Comparison of ENCODE assay signal across 9 mouse cellular contexts in the genomic region with DNA sequence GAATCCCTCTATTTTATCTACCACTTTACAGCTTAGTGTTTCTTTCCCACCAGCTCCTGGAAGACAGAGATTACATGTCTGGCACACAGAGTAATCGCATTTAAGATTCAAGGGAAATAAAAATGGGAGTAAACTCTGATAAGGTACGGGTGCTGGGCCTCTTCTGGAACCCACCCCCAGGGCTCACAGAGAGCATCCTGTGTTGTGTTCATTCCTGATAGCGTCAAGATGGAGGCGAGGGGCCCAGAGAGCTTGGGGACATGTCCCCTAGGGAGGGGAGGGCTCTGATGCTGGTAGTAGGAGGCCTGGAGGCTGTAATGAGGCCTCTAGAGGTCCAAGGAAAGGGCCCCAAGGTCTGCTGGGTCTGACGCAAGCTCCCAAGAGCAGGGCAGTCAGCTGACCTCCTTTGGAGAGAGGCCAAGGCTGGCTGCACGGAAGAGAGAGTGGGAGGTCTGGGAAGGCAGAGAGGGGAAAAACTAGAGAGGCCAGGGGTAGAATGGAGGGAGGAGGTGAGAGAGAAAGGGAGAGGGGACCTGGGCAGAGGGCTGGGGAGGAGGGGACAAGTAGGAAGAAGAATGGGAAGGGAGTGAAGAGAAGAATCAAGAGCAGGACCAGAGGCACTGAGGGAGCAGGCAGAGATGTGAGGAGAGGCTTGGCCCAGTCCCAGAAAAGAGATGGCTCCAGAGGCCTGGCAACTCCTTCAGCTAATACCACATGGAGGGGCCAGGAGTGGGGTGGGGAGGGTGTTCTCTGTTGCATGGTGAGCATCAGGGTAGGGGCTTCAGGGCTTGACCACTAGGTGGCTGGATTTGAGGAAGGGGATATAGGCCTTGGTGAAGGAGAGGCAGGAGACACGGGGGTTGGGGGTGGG.
DNase-seq lines count a peak whose midpoint lies in the region; ATAC-seq and TF ChIP-seq lines count a peak whose summit lies in the region.
"Had no signal": no experiment of that assay in that cellular context is flagged by ENCODE, and none has a peak within 500 bp of the region (broad histone marks: within the 10 kb centered on the region; RNA-seq: fewer than 3 reads in every experiment).

No protein-coding gene starts in this region.

- peak overlapping the region; percentile 57 for H3K27ac ChIP-seq in gastrocnemius, adult 2 months
- peak overlapping the region; percentile 55 for H3K27ac ChIP-seq in embryonic facial prominence, embryonic 10.5 days (replicated peaks)
- H3K27ac ChIP-seq in heart, embryonic 15.5 days = peak overlapping the region; percentile 81

- no peaks in the 10 kb centered on the region for H3K36me3 ChIP-seq in embryonic facial prominence, embryonic 10.5 days (replicated peaks)
- H3K36me3 ChIP-seq in heart, embryonic 15.5 days = no peaks in the 10 kb centered on the region

- no peaks in the 10 kb centered on the region for H3K9me3 ChIP-seq in embryonic facial prominence, embryonic 10.5 days
- no peaks in the 10 kb centered on the region for H3K9me3 ChIP-seq in heart, embryonic 15.5 days (replicated peaks)

- no peak overlapping the region for H3K9ac ChIP-seq in heart, embryonic 15.5 days

- ATAC-seq in heart, embryonic 15.5 days (replicated peaks; ENCODE audit: insufficient number of reproducible peaks, insufficient read depth, low FRiP score, low read depth) = peak; percentile 85

- no peak for TF ChIP-seq CTCF in gastrocnemius, adult 2 months (IDR thresholded peaks at IDR 0.05)

- no peak overlapping the region for H3K4me3 ChIP-seq in gastrocnemius, adult 2 months
- H3K4me3 ChIP-seq in embryonic facial prominence, embryonic 10.5 days = no peak overlapping the region
- no peak overlapping the region for H3K4me3 ChIP-seq in heart, embryonic 15.5 days

- H3K4me2 ChIP-seq in heart, embryonic 15.5 days = peak overlapping the region; percentile 21; the same call in 1 of the 2 replicates

- DNase-seq in gastrocnemius, adult 2 months = peak; percentile 66
- no peak for DNase-seq in gastrocnemius, adult 18-20 months (ENCODE audit: low spot score)
- no peak for DNase-seq in embryonic facial prominence, embryonic 10.5 days (ENCODE audit: low spot score)
- DNase-seq in kidney, postnatal 14 days = peak; percentile 84
- DNase-seq in lung, postnatal 4 days = peak; percentile 79 to 86
- DNase-seq in yolk sac, embryonic 10.5 days (ENCODE audit: low spot score) = peak; percentile 48
- DNase-seq in thymus, postnatal 10 days (ENCODE audit: low spot score in 2 of 2) = no peak

- WGBS in embryonic facial prominence, embryonic 10.5 days = 66% methylated on average over 7 of the region's 7 CpGs
- 26% methylated on average over 7 of the region's 7 CpGs for WGBS in heart, embryonic 15.5 days

- H3K4me1 ChIP-seq in embryonic facial prominence, embryonic 10.5 days = peaks cover 4% of the 10 kb centered on the region; the same call in 1 of the 2 replicates
- H3K4me1 ChIP-seq in heart, embryonic 15.5 days (replicated peaks) = peaks cover 26% of the 10 kb centered on the region

- intact Hi-C loops in gastrocnemius, adult 2 months (cut with DNase I) = loop anchor here (5.0 kb wide), 2 partner anchors 127 to 603 kb away; no protein-coding TSS in a partner anchor

- H3K27me3 ChIP-seq in embryonic facial prominence, embryonic 10.5 days (replicated peaks; ENCODE audit: low read depth, poor library complexity, severe bottlenecking) = no peaks in the 10 kb centered on the region
- no peaks in the 10 kb centered on the region for H3K27me3 ChIP-seq in heart, embryonic 15.5 days
- H3K27me3 ChIP-seq: CH12.LX had no signal

Comparison
In these comparisons a context has a peak if more than half of its experiments do, and no peak if none do; other contexts are left out.
1. DNase-seq: peak in gastrocnemius, adult 2 months (single experiment), kidney, postnatal 14 days (single experiment), lung, postnatal 4 days (2 of 2) and yolk sac, embryonic 10.5 days (single experiment); none in gastrocnemius, adult 18-20 months (single experiment), embryonic facial prominence, embryonic 10.5 days (single experiment) and thymus, postnatal 10 days (0 of 2).
2. Peak in every context shown above with its lines, with median percentiles within 50 percentile points of each other: H3K27ac ChIP-seq.